ENCODE assay signal across 8 mouse cellular contexts in the genomic region with DNA sequence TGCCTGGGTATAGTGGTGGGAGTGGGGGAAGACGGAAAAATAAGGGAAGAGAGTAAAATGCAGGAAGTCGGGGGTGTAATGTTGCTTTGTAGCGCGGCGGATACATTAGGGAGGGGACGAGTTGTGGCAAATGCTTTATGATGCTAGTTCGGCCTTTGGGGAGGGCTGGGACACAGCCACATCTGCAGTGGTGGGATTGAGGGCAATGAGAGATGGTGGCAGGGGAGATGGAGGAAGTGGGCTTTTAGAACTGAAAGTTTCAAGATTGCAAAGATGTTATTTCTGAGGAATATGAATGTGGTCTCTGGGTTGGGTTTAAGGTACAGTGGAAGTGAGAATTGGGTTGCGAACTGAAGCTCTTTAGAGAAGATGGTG. TPM values are rescaled to one million over a fixed set of nuclear protein-coding genes. Genes with fewer than 3 reads are reported as not detected.
DNase-seq lines count a peak whose midpoint lies in the region; ATAC-seq and TF ChIP-seq lines count a peak whose summit lies in the region.

No protein-coding gene starts in this region.

- TF ChIP-seq POLR2A in kidney, adult 2 months (IDR thresholded peaks at IDR 0.05; ENCODE audit: low read depth, low read length) = no peak

- H3K4me2 ChIP-seq in forebrain, embryonic 13.5 days = peak overlapping the region; percentile 84
- H3K4me2 ChIP-seq in intestine, postnatal 0 days (replicated peaks; ENCODE audit: low read depth) = peak overlapping the region; percentile 83
- H3K4me2 ChIP-seq in midbrain, embryonic 11.5 days = peak overlapping the region; percentile 74

- 3% methylated on average over 8 of the region's 8 CpGs for WGBS in kidney, adult 2 months
- WGBS in forebrain, embryonic 13.5 days = under 1% methylated on average over 8 of the region's 8 CpGs
- WGBS in intestine, postnatal 0 days = 1% methylated on average over 8 of the region's 8 CpGs
- 0% methylated on average over 8 of the region's 8 CpGs for WGBS in midbrain, embryonic 11.5 days

- no peaks in the 10 kb centered on the region for H3K9me3 ChIP-seq in forebrain, embryonic 13.5 days (replicated peaks)
- no peaks in the 10 kb centered on the region for H3K9me3 ChIP-seq in intestine, postnatal 0 days (ENCODE audit: control insufficient read depth)
- no peaks in the 10 kb centered on the region for H3K9me3 ChIP-seq in midbrain, embryonic 11.5 days (ENCODE audit: control insufficient read depth, low read length)

- no peak for ATAC-seq in forebrain, embryonic 13.5 days
- no peak for ATAC-seq in intestine, postnatal 0 days
- ATAC-seq in midbrain, embryonic 11.5 days (ENCODE audit: low FRiP score) = no peak

- no peaks in the 10 kb centered on the region for H3K27me3 ChIP-seq in kidney, adult 2 months (replicated peaks; ENCODE audit: control insufficient read depth, insufficient read depth, low read length)
- no peaks in the 10 kb centered on the region for H3K27me3 ChIP-seq in forebrain, embryonic 13.5 days
- H3K27me3 ChIP-seq in intestine, postnatal 0 days (replicated peaks; ENCODE audit: control insufficient read depth, insufficient read depth, low read length) = no peaks in the 10 kb centered on the region
- H3K27me3 ChIP-seq in midbrain, embryonic 11.5 days (ENCODE audit: control insufficient read depth, insufficient read depth, low read length) = no peaks in the 10 kb centered on the region

- peak overlapping the region; percentile 58 for H3K4me3 ChIP-seq in kidney, adult 2 months (ENCODE audit: insufficient read depth, low read depth, low read length)
- H3K4me3 ChIP-seq in forebrain, embryonic 13.5 days = peak overlapping the region; percentile 89
- peak overlapping the region; percentile 90 for H3K4me3 ChIP-seq in intestine, postnatal 0 days (ENCODE audit: low read depth, low read length)
- H3K4me3 ChIP-seq in midbrain, embryonic 11.5 days (ENCODE audit: low read depth, low read length) = peak overlapping the region; percentile 77

- peak overlapping the region; percentile 96 for H3K9ac ChIP-seq in forebrain, embryonic 13.5 days
- H3K9ac ChIP-seq in intestine, postnatal 0 days (ENCODE audit: low read depth, low read length) = peak overlapping the region; percentile 98
- H3K9ac ChIP-seq in midbrain, embryonic 11.5 days (ENCODE audit: low read length) = peak overlapping the region; percentile 88

- peak; percentile 15 for DNase-seq in kidney, adult 2 months
- no peak for DNase-seq in kidney, adult 8-10 months
- DNase-seq in MN1 (ENCODE audit: low spot score) = peak; percentile 24
- no peak for DNase-seq in midbrain, embryonic 11.5 days (ENCODE audit: low spot score, missing footprints)
- DNase-seq in thymus, postnatal 0 days (ENCODE audit: low spot score) = peak; percentile 42
- DNase-seq in ovary, postnatal 14 days (ENCODE audit: low spot score) = no peak

- peaks cover 11% of the 10 kb centered on the region for H3K4me1 ChIP-seq in kidney, adult 2 months (ENCODE audit: control insufficient read depth, insufficient read depth, low read length)
- H3K4me1 ChIP-seq in forebrain, embryonic 13.5 days = peaks cover 18% of the 10 kb centered on the region
- H3K4me1 ChIP-seq in intestine, postnatal 0 days (replicated peaks; ENCODE audit: control insufficient read depth, insufficient read depth, low read length) = 0 out of 2 replicates have a peak, but pooled peaks cover 5% of the 10 kb centered on the region
- peaks cover 12% of the 10 kb centered on the region for H3K4me1 ChIP-seq in midbrain, embryonic 11.5 days (ENCODE audit: control insufficient read depth, insufficient read depth, low read length)

- no peaks in the 10 kb centered on the region for H3K36me3 ChIP-seq in kidney, adult 2 months (ENCODE audit: control insufficient read depth, insufficient read depth, low read length)
- H3K36me3 ChIP-seq in forebrain, embryonic 13.5 days (ENCODE audit: poor library complexity, severe bottlenecking) = no peaks in the 10 kb centered on the region
- no peaks in the 10 kb centered on the region for H3K36me3 ChIP-seq in intestine, postnatal 0 days (ENCODE audit: control insufficient read depth, insufficient read depth)
- H3K36me3 ChIP-seq in midbrain, embryonic 11.5 days (ENCODE audit: control insufficient read depth, insufficient read depth, low read length) = no peaks in the 10 kb centered on the region

- no peak for TF ChIP-seq CTCF in kidney, adult 2 months (conservative IDR thresholded peaks at IDR 0.05; ENCODE audit: insufficient read depth, insufficient read length, low read depth, low read length)
- TF ChIP-seq CTCF in intestine, postnatal 0 days (IDR thresholded peaks at IDR 0.05; ENCODE audit: low read depth) = no peak

- H3K27ac ChIP-seq in kidney, adult 2 months (ENCODE audit: insufficient read depth, low read depth, low read length) = 0 out of 2 replicates have a peak overlapping the region, but pooled peaks have one; percentile 84
- H3K27ac ChIP-seq in forebrain, embryonic 13.5 days = peak overlapping the region; percentile 99
- H3K27ac ChIP-seq in intestine, postnatal 0 days (ENCODE audit: low read depth, low read length) = peak overlapping the region; percentile 96
- H3K27ac ChIP-seq in midbrain, embryonic 11.5 days (ENCODE audit: low read depth, low read length) = peak overlapping the region; percentile 93

RNA-seq across cellular contexts. Expression of a gene that starts 1.2 kb away (rescaled TPM):
- polyA plus RNA-seq in kidney, adult 2 months (2012; rRNA removed) = 450 and 540 TPM in 2 replicates
- polyA plus RNA-seq in forebrain, embryonic 13.5 days (2015; fragmentation: Nextera tagmentation; extraction: Ambion mirVana) = 79.8 and 98.9 TPM in 2 replicates
- 145 and 153 TPM in 2 replicates for polyA plus RNA-seq in intestine, postnatal 0 days (2015; fragmentation: Nextera tagmentation; extraction: Ambion mirVana)
- 60.7 and 66.1 TPM in 2 replicates for polyA plus RNA-seq in midbrain, embryonic 11.5 days (2014; fragmentation: Nextera tagmentation; extraction: Ambion mirVana)
- polyA plus RNA-seq in thymus, postnatal 0 days (2015; fragmentation: Nextera tagmentation; extraction: Ambion mirVana) = 88.2 and 96.4 TPM in 2 replicates

RNA-seq across cellular contexts. Expression of a gene that starts 28.0 kb away (rescaled TPM):
- polyA plus RNA-seq in kidney, adult 2 months (2012; rRNA removed) = 1.3 TPM in 2 replicates
- polyA plus RNA-seq in forebrain, embryonic 13.5 days (2015; fragmentation: Nextera tagmentation; extraction: Ambion mirVana) = 23.0 and 28.3 TPM in 2 replicates
- polyA plus RNA-seq in intestine, postnatal 0 days (2015; fragmentation: Nextera tagmentation; extraction: Ambion mirVana) = 5.6 and 6.2 TPM in 2 replicates
- 22.5 and 23.8 TPM in 2 replicates for polyA plus RNA-seq in midbrain, embryonic 11.5 days (2014; fragmentation: Nextera tagmentation; extraction: Ambion mirVana)
- polyA plus RNA-seq in thymus, postnatal 0 days (2015; fragmentation: Nextera tagmentation; extraction: Ambion mirVana) = 2.6 and 2.9 TPM in 2 replicates

Comparison
In these comparisons a context has a peak if more than half of its experiments do, and no peak if none do; other contexts are left out.
1. DNase-seq: peak in kidney, adult 2 months (single experiment), MN1 (single experiment) and thymus, postnatal 0 days (single experiment); none in kidney, adult 8-10 months (0 of 2), midbrain, embryonic 11.5 days (single experiment) and ovary, postnatal 14 days (single experiment).
2. Peak in every context shown above with its lines, with median percentiles within 50 percentile points of each other: H3K27ac ChIP-seq, H3K4me3 ChIP-seq, H3K4me2 ChIP-seq and H3K9ac ChIP-seq.